Mouse (Mus musculus): ENCODE results near the gene Bod1.

DNA sequence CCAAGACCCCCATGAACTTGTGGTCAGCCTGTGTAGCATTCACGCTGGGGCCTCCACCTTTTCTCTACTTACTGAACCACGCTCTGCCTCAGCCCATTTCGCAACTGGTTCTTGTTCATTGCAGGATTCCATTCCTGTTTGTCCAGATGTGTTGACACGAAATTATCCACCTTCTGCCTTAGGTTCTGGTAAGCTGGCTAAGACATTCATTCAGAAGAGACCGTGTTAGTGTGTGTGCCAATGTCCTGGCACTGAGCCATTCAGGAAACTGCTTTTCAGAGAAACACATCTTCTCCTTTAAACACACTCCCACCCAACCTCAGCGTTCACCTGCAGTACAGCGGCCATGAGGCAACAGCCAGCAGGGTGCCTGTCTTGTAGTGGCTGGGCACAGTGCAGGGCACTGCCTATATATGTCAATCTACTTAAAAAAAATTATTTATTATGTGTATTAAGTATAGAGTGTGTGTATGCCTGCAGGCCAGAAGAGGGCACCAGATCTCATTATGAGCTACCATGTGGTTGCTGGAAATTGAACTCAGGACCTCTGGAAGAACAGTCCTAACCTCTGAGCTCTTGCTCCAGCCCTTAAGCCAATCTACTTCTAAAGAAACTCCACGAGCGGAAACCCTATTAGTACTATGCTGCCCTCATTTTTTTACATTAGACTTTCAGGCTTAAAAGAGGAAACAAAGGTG is 2.4 kb downstream of the Bod1 start:
- no peak for TF ChIP-seq EP300 (IDR thresholded peaks at IDR 0.05; ENCODE audit: low read depth)
- TF ChIP-seq CTCF (IDR thresholded peaks at IDR 0.05; ENCODE audit: low read depth) = 0 out of 2 replicates have a peak, but pooled peaks have one; percentile 13

Measured in heart, postnatal 0 days (tissue).